Comparison of ENCODE assay signal across 14 mouse cellular contexts in genomic region chr6:93968721-93969120, GRCm38 (mm10).
"Had no signal": no experiment of that assay in that cellular context is flagged by ENCODE, and none has a peak within 500 bp of the region (broad histone marks: within the 10 kb centered on the region; RNA-seq: fewer than 3 reads in every experiment).

No protein-coding gene starts in this region.

- H3K4me1 ChIP-seq: megakaryocyte, embryonic 14.5 days; midbrain, embryonic 12.5 days; midbrain, embryonic 15.5 days; neural tube, embryonic 12.5 days had no signal

- H3K9ac ChIP-seq: liver, embryonic 14.5 days; lung, embryonic 14.5 days; midbrain, embryonic 12.5 days; midbrain, embryonic 15.5 days; neural tube, embryonic 12.5 days had no signal

- H3K27me3 ChIP-seq: megakaryocyte, embryonic 14.5 days; midbrain, embryonic 12.5 days; midbrain, embryonic 15.5 days; neural tube, embryonic 12.5 days had no signal

- H3K4me2 ChIP-seq: lung, embryonic 14.5 days; midbrain, embryonic 12.5 days; midbrain, embryonic 15.5 days; neural tube, embryonic 12.5 days had no signal

- H3K27ac ChIP-seq: liver, embryonic 14.5 days; macrophage; midbrain, embryonic 12.5 days; midbrain, embryonic 15.5 days; neural tube, embryonic 12.5 days had no signal

- DNase-seq: lung, adult 18-20 months; lung, postnatal 10 days; lung, postnatal 36 days; right cerebral cortex, postnatal 14 days; thymus, adult 2 months; thymus, postnatal 25 days; thymus, postnatal 4 days had no signal

- ATAC-seq: midbrain, embryonic 15.5 days had no signal

- H3K36me3 ChIP-seq: midbrain, embryonic 12.5 days; midbrain, embryonic 15.5 days; neural tube, embryonic 12.5 days had no signal

- H3K9me3 ChIP-seq: midbrain, embryonic 12.5 days; midbrain, embryonic 15.5 days; neural tube, embryonic 12.5 days had no signal

- H3K4me3 ChIP-seq: megakaryocyte, embryonic 14.5 days; midbrain, embryonic 12.5 days; midbrain, embryonic 15.5 days; neural tube, embryonic 12.5 days had no signal
